Mouse (Mus musculus): ENCODE data around the gene AI661453. TPM values are rescaled to one million over a fixed set of nuclear protein-coding genes. Genes with fewer than 3 reads are reported as not detected.
"Not testable (repeated sequence)": the region's sequence is repeated elsewhere in the genome, so short reads cannot be mapped to it uniquely, and the experiment has no call there.

Gene AI661453
- polyA plus RNA-seq, 1 experiment from 2014 or later = 0.27 TPM

DNA sequence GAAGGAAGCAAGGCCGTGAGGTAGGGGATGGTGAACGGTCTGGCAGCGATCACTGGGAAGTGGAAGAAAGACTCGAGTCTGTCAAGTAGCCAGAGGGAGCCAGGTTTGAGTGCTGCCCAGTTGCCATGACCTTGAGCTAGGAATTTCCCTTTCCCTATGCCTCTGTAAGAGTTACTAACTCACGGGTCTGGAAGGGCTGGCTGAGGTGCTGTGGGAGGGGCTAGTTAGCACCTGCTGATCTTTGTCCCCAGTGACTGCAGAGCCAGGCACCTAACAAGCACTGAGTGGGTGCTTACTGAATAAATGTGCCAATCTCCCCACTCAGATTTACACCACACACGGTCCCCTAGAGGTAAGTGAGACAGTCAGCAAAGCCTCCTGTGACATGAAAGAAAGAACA, 57.2 kb downstream of the AI661453 start:
- Histone ChIP-seq H3K4me3 (no peak overlapping the region), H3K4me1 (no peaks in the 10 kb centered on the region), H3K9me3 (no peaks in the 10 kb centered on the region), H3K36me3 (replicated peaks) (peaks cover 95% of the 10 kb centered on the region), H3K27me3 (replicated peaks; ENCODE audit: low read depth, poor library complexity, severe bottlenecking) (no peaks in the 10 kb centered on the region), H3K27ac (replicated peaks) (no peak overlapping the region)
- WGBS = 91% methylated on average over 6 of the region's 6 CpGs
- no peak for DNase-seq (ENCODE audit: low spot score)

DNA sequence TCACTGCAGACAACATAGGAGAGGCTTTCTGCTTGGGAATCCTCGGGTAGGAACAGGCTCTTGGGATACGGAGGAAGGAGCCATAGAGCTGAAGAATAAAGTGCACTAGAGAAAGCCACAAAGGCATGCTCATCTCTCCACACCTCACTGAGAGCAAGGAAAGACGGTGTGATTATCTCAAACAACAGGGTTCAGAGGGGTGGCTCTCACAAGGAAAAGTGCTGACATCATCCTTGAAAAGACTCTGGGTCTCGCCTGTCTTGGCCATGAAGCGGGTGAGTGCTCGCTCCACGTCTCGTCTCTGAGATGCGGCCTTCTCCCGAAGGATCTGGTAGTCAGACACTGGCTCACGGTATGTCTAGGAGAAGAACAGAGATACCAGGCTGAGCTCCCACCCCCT, 57.7 kb downstream of the AI661453 start:
- 91% methylated on average over 11 of the region's 11 CpGs for WGBS
- Histone ChIP-seq H3K9me3 (no peaks in the 10 kb centered on the region), H3K4me1 (no peaks in the 10 kb centered on the region), H3K27me3 (replicated peaks; ENCODE audit: low read depth, poor library complexity, severe bottlenecking) (no peaks in the 10 kb centered on the region), H3K4me3 (no peak overlapping the region), H3K27ac (replicated peaks) (no peak overlapping the region), H3K36me3 (replicated peaks) (peaks cover 95% of the 10 kb centered on the region)
- no peak for DNase-seq (ENCODE audit: low spot score)

DNA sequence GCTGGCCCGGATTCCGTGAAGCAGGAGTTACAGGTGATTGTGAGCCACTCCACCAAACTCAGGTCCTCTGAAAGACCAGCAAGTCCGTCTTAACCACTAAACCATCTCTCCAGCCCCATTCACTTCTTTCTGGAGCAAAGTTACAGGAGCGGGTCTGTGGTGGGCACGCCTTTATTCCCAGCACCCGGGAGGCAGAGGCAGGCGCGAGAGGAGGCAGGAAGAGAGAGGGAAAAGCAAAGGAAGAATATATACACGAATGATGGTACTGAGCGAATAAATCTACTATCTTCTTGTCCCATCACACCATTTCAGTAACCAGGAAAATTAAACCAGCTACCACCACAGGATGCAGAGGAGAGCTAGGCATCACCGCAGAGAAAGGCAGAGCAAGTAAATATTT, 65.1 kb downstream of the AI661453 start:
- peak overlapping the region; percentile 96 for H3K27ac ChIP-seq (replicated peaks)
- 11% methylated on average over 11 of the region's 11 CpGs for WGBS
- H3K36me3 ChIP-seq (replicated peaks) = peaks cover 37% of the 10 kb centered on the region

DNA sequence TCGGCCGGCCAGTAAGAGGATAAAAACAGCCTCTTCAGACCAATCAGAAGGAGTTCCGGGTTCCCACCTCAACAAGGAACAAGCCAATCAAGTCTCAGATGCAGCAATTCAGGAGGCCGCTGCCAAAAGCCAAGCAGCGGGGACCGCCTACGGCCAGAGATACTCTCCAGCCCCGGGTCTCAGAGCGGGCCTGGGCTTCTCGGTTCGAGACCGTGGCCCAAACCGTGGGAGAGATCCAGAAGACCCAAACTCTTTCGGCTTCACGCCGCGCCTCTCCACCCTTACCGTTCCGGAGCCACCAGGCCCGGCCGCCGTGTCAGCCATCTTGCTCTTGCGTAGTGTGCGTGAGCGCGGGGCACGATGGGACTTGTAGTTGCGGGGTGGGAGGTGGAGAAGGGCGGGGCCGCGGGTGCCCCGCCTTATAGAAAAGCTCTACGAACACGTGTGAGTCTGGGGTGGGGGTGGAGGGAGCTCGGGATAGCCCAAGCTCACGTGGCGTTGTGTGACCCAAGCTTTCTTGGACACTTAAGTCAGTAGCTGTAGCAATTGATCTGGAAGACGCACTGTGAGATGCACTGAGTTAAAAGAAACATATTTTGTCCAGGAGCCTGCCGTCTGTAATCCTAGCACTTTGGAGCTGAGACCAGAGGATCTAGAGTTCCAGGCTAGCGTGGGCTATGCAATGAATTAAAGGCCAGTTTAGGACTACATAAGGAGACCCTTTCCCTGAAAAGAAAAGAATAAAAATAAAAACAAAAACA, 65.7 kb downstream of the AI661453 start, which contains the start of gene Taf8:
Gene Taf8, minus strand, starts transcription at position 347 of the 761 bp plus-strand sequence.
- 3% methylated on average over 40 of the region's 40 CpGs for WGBS
- Histone ChIP-seq H3K27me3 (replicated peaks; ENCODE audit: low read depth, poor library complexity, severe bottlenecking) (no peaks in the 10 kb centered on the region), H3K4me1 (peaks cover 28% of the 10 kb centered on the region), H3K4me3 (peak within 1 kb of the TSS; percentile 76), H3K27ac (replicated peaks) (peak within 1 kb of the TSS; percentile 96), H3K36me3 (replicated peaks) (peaks cover 32% of the 10 kb centered on the region), H3K9me3 (no peaks in the 10 kb centered on the region)
- DNase-seq (ENCODE audit: low spot score) = peak; percentile 97

More for the DNA sequence above, 65.1 kb downstream of the AI661453 start:
- no peak for DNase-seq (ENCODE audit: low spot score)
- Histone ChIP-seq H3K4me1 (peaks cover 28% of the 10 kb centered on the region), H3K9me3 (no peaks in the 10 kb centered on the region), H3K4me3 (peak overlapping the region; percentile 76), H3K27me3 (replicated peaks; ENCODE audit: low read depth, poor library complexity, severe bottlenecking) (no peaks in the 10 kb centered on the region)

DNA sequence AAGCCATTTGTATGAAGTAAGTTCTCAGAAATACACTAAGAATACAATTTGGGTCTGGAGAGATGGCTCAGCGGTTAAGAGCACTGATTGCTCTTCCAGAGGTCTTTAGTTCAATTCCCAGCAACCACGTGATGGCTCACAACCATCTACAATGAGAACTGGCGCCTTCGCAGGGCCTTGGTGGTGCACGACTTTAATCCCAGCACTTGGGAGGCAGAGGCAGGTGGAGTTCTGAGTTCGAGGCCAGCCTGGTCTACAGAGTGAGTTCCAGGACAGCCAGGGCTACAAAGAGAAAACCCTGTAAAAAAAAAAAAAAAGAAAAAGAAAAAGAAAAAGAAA, 66.3 kb downstream of the AI661453 start:
- not testable (repeated sequence) for H3K27me3 ChIP-seq (replicated peaks; ENCODE audit: low read depth, poor library complexity, severe bottlenecking); DNase-seq (ENCODE audit: low spot score); H3K9me3 ChIP-seq
- Histone ChIP-seq H3K27ac (replicated peaks) (peak overlapping the region; percentile 96), H3K36me3 (replicated peaks) (peaks cover 27% of the 10 kb centered on the region), H3K4me3 (peak overlapping the region; percentile 76), H3K4me1 (peaks cover 32% of the 10 kb centered on the region)
- 84% methylated on average over 6 of the region's 6 CpGs for WGBS

DNA sequence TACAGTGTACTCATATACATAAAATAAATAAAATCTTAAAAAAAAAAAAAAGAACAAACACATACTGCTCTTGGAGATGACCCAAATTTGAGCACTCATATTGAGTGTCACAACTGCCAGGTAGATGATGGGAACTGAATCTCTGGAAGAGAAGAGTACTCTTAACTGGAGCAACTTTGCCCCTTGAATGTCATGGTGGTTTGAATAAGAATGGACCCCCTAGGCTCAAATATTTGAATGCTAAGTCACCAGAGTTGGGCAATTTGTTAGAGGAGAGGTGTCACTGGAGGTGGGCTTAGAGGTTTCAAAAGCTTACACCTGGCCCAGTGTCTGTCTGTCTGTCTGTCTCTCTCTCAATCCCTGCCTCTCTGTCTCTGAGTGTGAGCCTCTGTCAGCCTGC, 67.3 kb downstream of the AI661453 start:
- H3K27ac ChIP-seq (replicated peaks) = no peak overlapping the region
- H3K36me3 ChIP-seq (replicated peaks) = peaks cover 19% of the 10 kb centered on the region
- H3K9me3 ChIP-seq = no peaks in the 10 kb centered on the region
- H3K27me3 ChIP-seq (replicated peaks; ENCODE audit: low read depth, poor library complexity, severe bottlenecking) = no peaks in the 10 kb centered on the region
- H3K4me3 ChIP-seq = no peak overlapping the region
- DNase-seq (ENCODE audit: low spot score) = no peak
- peaks cover 40% of the 10 kb centered on the region for H3K4me1 ChIP-seq

DNA sequence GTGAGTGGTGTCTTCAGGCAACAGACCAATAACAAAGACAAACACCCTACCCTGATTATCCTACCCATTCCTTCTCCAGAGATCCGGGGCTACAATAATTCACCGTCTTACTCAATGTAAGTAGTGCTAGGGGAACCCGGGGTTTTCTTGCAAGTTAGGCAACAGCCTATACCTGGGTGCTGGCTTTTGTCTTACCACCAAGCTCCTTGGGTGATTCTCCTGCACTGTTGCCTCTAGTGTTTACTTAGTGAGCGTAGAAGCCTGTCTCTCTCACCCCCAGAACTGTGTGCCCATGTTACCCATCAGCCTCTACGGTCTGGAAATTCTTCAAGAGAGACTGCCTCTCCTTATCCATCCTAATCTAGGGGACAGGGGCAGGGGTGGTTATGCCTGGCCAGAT, 67.8 kb downstream of the AI661453 start:
- H3K4me1 ChIP-seq = peaks cover 40% of the 10 kb centered on the region
- no peaks in the 10 kb centered on the region for H3K27me3 ChIP-seq (replicated peaks; ENCODE audit: low read depth, poor library complexity, severe bottlenecking)
- WGBS = 74% methylated on average over 5 of the region's 5 CpGs
- H3K9me3 ChIP-seq = no peaks in the 10 kb centered on the region
- peaks cover 13% of the 10 kb centered on the region for H3K36me3 ChIP-seq (replicated peaks)
- peak overlapping the region; percentile 60 for H3K4me3 ChIP-seq
- peak overlapping the region; percentile 87 for H3K27ac ChIP-seq (replicated peaks)
- no peak for DNase-seq (ENCODE audit: low spot score)

DNA sequence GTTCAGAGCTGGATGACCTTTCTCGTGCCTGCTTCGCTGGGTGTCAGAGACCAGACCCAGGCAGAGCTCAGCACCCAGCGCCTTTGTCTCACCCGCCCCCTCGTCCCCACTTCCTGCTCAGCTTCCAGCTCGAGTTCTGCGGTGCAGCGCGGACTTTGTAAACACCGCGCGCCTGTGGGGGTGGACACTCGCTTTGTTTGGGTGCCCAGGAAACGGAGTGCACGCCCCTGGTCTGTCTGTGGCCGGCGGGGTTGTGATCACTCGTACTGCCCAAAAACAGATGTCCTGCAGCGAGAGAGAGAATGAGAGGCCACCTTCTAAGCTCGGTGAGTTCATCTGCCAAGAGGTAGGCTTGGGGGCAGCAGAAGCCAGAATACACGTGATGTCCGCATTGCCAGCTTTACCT, 68.5 kb downstream of the AI661453 start, which contains the start of gene Ccnd3:
Gene Ccnd3, plus strand, starts transcription at position 111 of the 406 bp plus-strand sequence.
- H3K9me3 ChIP-seq = no peaks in the 10 kb centered on the region
- peaks cover 40% of the 10 kb centered on the region for H3K4me1 ChIP-seq
- peak; percentile 66 for DNase-seq (ENCODE audit: low spot score)
- peak within 1 kb of the TSS; percentile 87 for H3K27ac ChIP-seq (replicated peaks)
- H3K36me3 ChIP-seq (replicated peaks) = peaks cover 9% of the 10 kb centered on the region
- 2% methylated on average over 22 of the region's 22 CpGs for WGBS
- H3K27me3 ChIP-seq (replicated peaks; ENCODE audit: low read depth, poor library complexity, severe bottlenecking) = no peaks in the 10 kb centered on the region
- peak within 1 kb of the TSS; percentile 60 for H3K4me3 ChIP-seq

DNA sequence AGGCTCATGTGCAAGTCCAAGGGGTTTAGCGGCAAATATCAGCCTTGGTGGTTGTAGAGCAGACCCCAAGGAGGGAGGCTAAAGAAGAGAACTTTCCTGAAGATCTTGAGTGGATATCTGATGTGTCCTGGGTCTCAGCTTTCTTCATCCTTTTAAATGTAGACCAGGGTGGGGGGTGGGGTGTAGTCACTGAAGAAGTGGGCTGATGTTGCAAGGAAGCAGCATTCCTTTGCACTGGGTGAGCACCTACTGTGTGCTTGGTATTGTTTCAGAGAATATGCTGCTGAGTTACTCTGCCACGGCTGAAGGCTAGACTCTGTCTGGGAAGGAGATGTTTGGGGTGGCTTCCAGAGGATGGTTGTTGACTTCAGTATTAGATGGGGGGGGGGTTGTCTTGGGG, 69.2 kb downstream of the AI661453 start:
- Histone ChIP-seq H3K36me3 (replicated peaks) (peaks cover 2% of the 10 kb centered on the region), H3K9me3 (no peaks in the 10 kb centered on the region), H3K27ac (replicated peaks) (peak overlapping the region; percentile 87), H3K4me1 (peaks cover 40% of the 10 kb centered on the region), H3K27me3 (replicated peaks; ENCODE audit: low read depth, poor library complexity, severe bottlenecking) (no peaks in the 10 kb centered on the region), H3K4me3 (peak overlapping the region; percentile 60)
- 66% methylated on average over 2 of the region's 2 CpGs for WGBS
- DNase-seq (ENCODE audit: low spot score) = no peak

DNA sequence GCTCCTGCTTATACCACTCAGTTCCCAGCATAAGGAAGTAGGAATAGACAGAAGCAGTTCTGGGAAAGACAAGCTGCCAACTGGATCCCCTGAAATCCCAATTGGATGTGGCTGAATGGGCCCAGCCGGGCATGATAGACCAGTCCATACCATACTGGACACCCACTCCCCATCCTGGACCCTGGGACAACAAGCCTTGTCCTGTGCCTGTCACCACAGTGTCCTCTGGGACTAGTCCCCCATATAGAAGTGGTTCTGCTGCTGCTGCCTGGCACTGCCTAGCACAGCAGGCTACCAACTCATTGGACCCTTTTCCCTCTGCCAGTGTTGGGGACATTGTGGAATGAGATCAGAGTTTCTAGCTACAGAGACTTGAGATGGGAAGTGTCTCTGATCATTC, 69.6 kb downstream of the AI661453 start:
- H3K36me3 ChIP-seq (replicated peaks) = no peaks in the 10 kb centered on the region
- H3K27ac ChIP-seq (replicated peaks) = no peak overlapping the region
- no peak for DNase-seq (ENCODE audit: low spot score)
- H3K4me3 ChIP-seq = peak overlapping the region; percentile 11; the same call in 1 of the 2 replicates
- no peaks in the 10 kb centered on the region for H3K9me3 ChIP-seq
- no peaks in the 10 kb centered on the region for H3K27me3 ChIP-seq (replicated peaks; ENCODE audit: low read depth, poor library complexity, severe bottlenecking)
- 81% methylated on average over 1 of the region's 1 CpGs for WGBS
- H3K4me1 ChIP-seq = peaks cover 42% of the 10 kb centered on the region

DNA sequence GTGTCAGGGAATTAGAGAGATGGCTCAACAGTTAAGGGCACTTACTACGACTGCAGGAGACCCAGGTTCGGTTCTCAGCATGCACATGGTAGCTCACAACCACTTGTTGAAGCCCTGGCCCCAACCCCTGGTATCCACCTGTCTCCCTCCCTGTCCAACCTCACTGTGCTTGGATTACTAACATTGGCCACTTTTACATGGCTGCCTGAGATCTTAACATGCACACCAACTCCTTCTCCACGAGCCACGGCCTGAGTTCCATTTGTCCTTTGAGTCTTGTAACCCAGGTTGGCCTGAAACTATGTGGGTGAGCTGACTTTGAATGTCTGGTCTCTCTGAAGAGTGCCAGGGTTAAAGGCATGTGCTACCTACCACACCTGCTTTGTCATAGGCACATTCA, 70.3 kb downstream of the AI661453 start:
- no peak for DNase-seq (ENCODE audit: low spot score)
- no peaks in the 10 kb centered on the region for H3K36me3 ChIP-seq (replicated peaks)
- WGBS = 91% methylated on average over 4 of the region's 4 CpGs
- H3K4me1 ChIP-seq = peaks cover 44% of the 10 kb centered on the region
- H3K9me3 ChIP-seq = no peaks in the 10 kb centered on the region
- no peak overlapping the region for H3K27ac ChIP-seq (replicated peaks)
- no peak overlapping the region for H3K4me3 ChIP-seq
- no peaks in the 10 kb centered on the region for H3K27me3 ChIP-seq (replicated peaks; ENCODE audit: low read depth, poor library complexity, severe bottlenecking)

DNA sequence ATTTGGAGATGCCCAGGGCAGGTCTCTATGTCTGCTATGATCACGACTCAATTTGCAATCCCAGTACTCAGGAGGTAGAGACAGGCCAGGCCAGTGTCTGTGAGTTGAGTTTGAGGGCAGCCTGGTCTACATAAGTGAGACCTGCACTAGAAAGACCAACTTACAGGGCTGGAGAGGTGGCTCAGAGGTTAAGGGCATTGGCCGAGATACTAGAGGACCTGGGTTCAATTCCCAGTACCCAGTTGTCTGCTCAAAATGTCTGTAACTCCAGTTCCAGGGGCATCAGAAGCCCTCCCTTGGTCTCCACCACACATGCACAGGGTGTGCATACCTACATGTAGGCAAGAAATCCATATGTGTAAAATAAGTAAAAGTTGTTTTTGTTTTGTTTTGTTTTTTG, 71.1 kb downstream of the AI661453 start:
- no peak for DNase-seq (ENCODE audit: low spot score)
- Histone ChIP-seq H3K4me1 (peaks cover 47% of the 10 kb centered on the region), H3K4me3 (no peak overlapping the region), H3K36me3 (replicated peaks) (no peaks in the 10 kb centered on the region), H3K27me3 (replicated peaks; ENCODE audit: low read depth, poor library complexity, severe bottlenecking) (no peaks in the 10 kb centered on the region), H3K27ac (replicated peaks) (no peak overlapping the region), H3K9me3 (no peaks in the 10 kb centered on the region)
- 85% methylated on average over 2 of the region's 2 CpGs for WGBS

DNA sequence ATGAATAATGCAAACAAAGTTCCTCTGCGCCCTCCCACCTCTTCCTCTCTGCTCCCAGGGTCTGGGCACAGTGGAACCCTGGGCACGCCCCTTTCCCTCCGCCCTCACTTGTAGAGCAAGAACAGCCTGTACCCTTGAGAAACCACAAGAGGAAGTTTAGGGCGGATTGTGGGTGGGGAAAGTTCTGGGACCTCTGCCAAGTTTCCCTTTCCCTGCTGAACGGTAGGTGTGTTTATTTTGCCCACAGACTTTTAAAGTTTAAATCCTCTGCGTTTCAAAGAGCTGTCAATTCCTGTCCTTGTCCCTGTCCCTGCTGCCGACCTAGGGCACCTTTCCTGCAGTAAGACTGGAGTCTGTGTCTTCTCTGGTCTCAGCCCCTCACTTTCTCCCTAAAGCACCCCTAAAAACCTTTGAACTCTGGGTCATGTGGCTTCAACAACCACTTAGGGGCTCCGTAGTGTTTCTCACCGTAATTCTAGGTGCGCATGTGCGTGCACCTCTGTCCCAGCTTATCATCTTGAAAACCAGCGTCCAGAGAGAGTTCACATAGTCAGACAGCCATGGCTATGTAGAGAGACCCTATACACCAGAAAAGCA, 71.7 kb downstream of the AI661453 start:
- H3K27ac ChIP-seq (replicated peaks) = 0 out of 2 replicates have a peak overlapping the region, but pooled peaks have one; percentile 15
- peak overlapping the region; percentile 1; the same call in 1 of the 2 replicates for H3K4me3 ChIP-seq
- H3K27me3 ChIP-seq (replicated peaks; ENCODE audit: low read depth, poor library complexity, severe bottlenecking) = no peaks in the 10 kb centered on the region
- H3K36me3 ChIP-seq (replicated peaks) = no peaks in the 10 kb centered on the region
- no peak for DNase-seq (ENCODE audit: low spot score)
- peaks cover 48% of the 10 kb centered on the region for H3K4me1 ChIP-seq
- no peaks in the 10 kb centered on the region for H3K9me3 ChIP-seq
- WGBS = 62% methylated on average over 12 of the region's 12 CpGs

Measured in embryonic facial prominence, embryonic 10.5 days (tissue).